Mouse (Mus musculus) hindbrain, embryonic 12.5 days (tissue): ENCODE measurements around the gene 1500009C09Rik. TPM values are rescaled to one million over a fixed set of nuclear protein-coding genes. Genes with fewer than 3 reads are reported as not detected.
"Not testable (repeated sequence)": the region's sequence is repeated elsewhere in the genome, so short reads cannot be mapped to it uniquely, and the experiment has no call there.

Source experiments
- ATAC-seq: fragments of 200-750 bp; cut with Nextera tagmentation; 2 replicates; pipeline ENCODE4 v1.8.0; 2017; ENCODE audit warnings: moderate TSS enrichment; ENCODE audit not compliant: low FRiP score
- H3K27ac ChIP-seq: fragments of 300-500 bp; sonication (generic); 2 replicates; pipeline ENCODE4 v1.5.1; 2016; ENCODE audit warnings: mild to moderate bottlenecking
- H3K27me3 ChIP-seq: fragments of 300-500 bp; sonication (generic); 2 replicates; pipeline ENCODE4 v1.6.1; 2016; ENCODE audit warnings: mild to moderate bottlenecking
- H3K36me3 ChIP-seq: fragments of 300-500 bp; sonication (generic); 2 replicates; pipeline ENCODE4 v1.6.1; 2016; ENCODE audit warnings: mild to moderate bottlenecking
- H3K4me1 ChIP-seq: fragments of 300-500 bp; sonication (generic); 2 replicates; pipeline ENCODE4 v1.6.1; 2016
- H3K4me2 ChIP-seq: fragments of 300-500 bp; sonication (generic); replicated peaks from 2 replicates; pipeline ENCODE4 v1.6.1; 2016; ENCODE audit warnings: mild to moderate bottlenecking
- H3K4me3 ChIP-seq: fragments of 300-500 bp; sonication (generic); 2 replicates; pipeline ENCODE4 v1.5.1; 2016; ENCODE audit warnings: mild to moderate bottlenecking
- H3K9ac ChIP-seq: fragments of 300-500 bp; sonication (generic); 2 replicates; pipeline ENCODE4 v1.6.1; 2016; ENCODE audit warnings: mild to moderate bottlenecking, moderate library complexity
- H3K9me3 ChIP-seq: fragments of 300-500 bp; sonication (generic); replicated peaks from 2 replicates; pipeline ENCODE4 v1.6.1; 2016; ENCODE audit warnings: mild to moderate bottlenecking
- WGBS: fragments of 180-500 bp; shearing (Covaris S2); methylation state at CpG from one replicate; pipeline ENCODE4 v1.1.7; 2016; 5-methylcytosine and 5-hydroxymethylcytosine counted together
- polyA plus RNA-seq: library from polyadenylated mRNA; unstranded; fragments of >200 nt; fragmentation: Nextera tagmentation; extraction: Ambion mirVana; gene quantifications from 2 replicates; pipeline ENCODE4 v1.2.1, GENCODE M21; 2016

The 1500009C09Rik gene
- polyA plus RNA-seq, 1 experiment from 2014 or later = 1.6 TPM

GRCm38 (mm10) chr15:82243742-82244114 is 8.5 kb upstream of the 1500009C09Rik start:
- H3K9me3 ChIP-seq = no peaks in the 10 kb centered on the region
- no peak for ATAC-seq
- H3K9ac ChIP-seq = peak overlapping the region; percentile 55
- H3K4me3 ChIP-seq = peak overlapping the region; percentile 56
- H3K36me3 ChIP-seq = no peaks in the 10 kb centered on the region
- peaks cover 6% of the 10 kb centered on the region for H3K4me1 ChIP-seq
- no peaks in the 10 kb centered on the region for H3K27me3 ChIP-seq
- H3K27ac ChIP-seq = peak overlapping the region; percentile 66; the same call in 1 of the 2 replicates
- peak overlapping the region; percentile 69 for H3K4me2 ChIP-seq
- WGBS = 7% methylated on average over 12 of the region's 12 CpGs

- no peaks in the 10 kb centered on the region for H3K9me3 ChIP-seq
- no peaks in the 10 kb centered on the region for H3K27me3 ChIP-seq
- WGBS = under 1% methylated on average over 65 of the region's 65 CpGs
- no peaks in the 10 kb centered on the region for H3K36me3 ChIP-seq
- ATAC-seq = peak; percentile 96
- H3K9ac ChIP-seq = peak within 1 kb of the TSS; percentile 55
- peaks cover 6% of the 10 kb centered on the region for H3K4me1 ChIP-seq
- H3K27ac ChIP-seq = peak within 1 kb of the TSS; percentile 66
- H3K4me3 ChIP-seq = peak within 1 kb of the TSS; percentile 56
- H3K4me2 ChIP-seq = peak within 1 kb of the TSS; percentile 69
Measured at GRCm38 (mm10) chr15:82244115-82244804, 7.9 kb upstream of the 1500009C09Rik start, which contains the start of gene Cenpm. TSS of gene Cenpm (minus strand) at chr15:82244748.

- H3K27me3 ChIP-seq, H3K4me1 ChIP-seq, ATAC-seq, H3K36me3 ChIP-seq, H3K9me3 ChIP-seq: not testable (repeated sequence)
- peak overlapping the region; percentile 55; the same call in 1 of the 2 replicates for H3K9ac ChIP-seq
- H3K27ac ChIP-seq = peak overlapping the region; percentile 66
- WGBS = 22% methylated on average over 9 of the region's 9 CpGs
- H3K4me2 ChIP-seq = peak overlapping the region; percentile 69
- H3K4me3 ChIP-seq = peak overlapping the region; percentile 56
Measured at GRCm38 (mm10) chr15:82244805-82245161, 7.4 kb upstream of the 1500009C09Rik start.

- Histone ChIP-seq H3K9me3 (no peaks in the 10 kb centered on the region), H3K9ac (no peak overlapping the region), H3K27ac (no peak overlapping the region), H3K4me3 (no peak overlapping the region), H3K4me1 (peaks cover 6% of the 10 kb centered on the region), H3K27me3 (no peaks in the 10 kb centered on the region), H3K36me3 (no peaks in the 10 kb centered on the region), H3K4me2 (no peak overlapping the region)
- ATAC-seq = no peak
- 84% methylated on average over 3 of the region's 3 CpGs for WGBS
Measured at GRCm38 (mm10) chr15:82247131-82247776, 4.9 kb upstream of the 1500009C09Rik start.

GRCm38 (mm10) chr15:82251579-82251978 is 618 bp upstream of the 1500009C09Rik start:
- Histone ChIP-seq H3K27me3 (no peaks in the 10 kb centered on the region), H3K4me1 (peaks cover 17% of the 10 kb centered on the region), H3K4me2 (no peak overlapping the region), H3K36me3 (no peaks in the 10 kb centered on the region), H3K9me3 (no peaks in the 10 kb centered on the region), H3K4me3 (no peak overlapping the region), H3K27ac (no peak overlapping the region), H3K9ac (no peak overlapping the region)
- ATAC-seq = no peak
- WGBS = over 99% methylated on average over 3 of the region's 3 CpGs

- Histone ChIP-seq H3K9ac (no peak overlapping the region), H3K27ac (peak overlapping the region; percentile 64; the same call in 1 of the 2 replicates)
- no peak for ATAC-seq
Measured at GRCm38 (mm10) chr15:82255248-82255647, 3.1 kb downstream of the 1500009C09Rik start.

GRCm38 (mm10) chr15:82255944-82256383 is 3.8 kb downstream of the 1500009C09Rik start:
- 9% methylated on average over 10 of the region's 10 CpGs for WGBS
- Histone ChIP-seq H3K4me2 (peak overlapping the region; percentile 48), H3K4me3 (peak overlapping the region; percentile 33), H3K9me3 (no peaks in the 10 kb centered on the region), H3K9ac (peak overlapping the region; percentile 37; the same call in 1 of the 2 replicates), H3K27ac (peak overlapping the region; percentile 64), H3K4me1 (peaks cover 24% of the 10 kb centered on the region), H3K27me3 (0 out of 2 replicates have a peak, but pooled peaks cover 5% of the 10 kb centered on the region), H3K36me3 (no peaks in the 10 kb centered on the region)
- ATAC-seq = peak; percentile 89

More at GRCm38 (mm10) chr15:82255248-82255647, 3.1 kb downstream of the 1500009C09Rik start:
- Histone ChIP-seq H3K4me3 (peak overlapping the region; percentile 33; the same call in 1 of the 2 replicates), H3K4me1 (peaks cover 24% of the 10 kb centered on the region), H3K27me3 (0 out of 2 replicates have a peak, but pooled peaks cover under 1% of the 10 kb centered on the region), H3K4me2 (peak overlapping the region; percentile 48), H3K36me3 (no peaks in the 10 kb centered on the region), H3K9me3 (no peaks in the 10 kb centered on the region)
- WGBS = 41% methylated on average over 4 of the region's 4 CpGs

- no peaks in the 10 kb centered on the region for H3K9me3 ChIP-seq
- H3K27me3 ChIP-seq = 0 out of 2 replicates have a peak, but pooled peaks cover 5% of the 10 kb centered on the region
- H3K4me1 ChIP-seq = peaks cover 24% of the 10 kb centered on the region
- H3K36me3 ChIP-seq = no peaks in the 10 kb centered on the region
- H3K9ac ChIP-seq = no peak overlapping the region
- no peak overlapping the region for H3K4me3 ChIP-seq
- no peak for ATAC-seq
- WGBS = 12% methylated on average over 16 of the region's 16 CpGs
- H3K4me2 ChIP-seq = no peak overlapping the region
- H3K27ac ChIP-seq = no peak overlapping the region
Measured at GRCm38 (mm10) chr15:82259510-82259909, 7.3 kb downstream of the 1500009C09Rik start.

- Histone ChIP-seq H3K4me1 (peaks cover 36% of the 10 kb centered on the region), H3K27ac (no peak overlapping the region), H3K4me2 (no peak overlapping the region), H3K36me3 (no peaks in the 10 kb centered on the region), H3K9me3 (no peaks in the 10 kb centered on the region), H3K4me3 (no peak overlapping the region), H3K27me3 (peaks cover 6% of the 10 kb centered on the region; the same call in 1 of the 2 replicates), H3K9ac (no peak overlapping the region)
- 13% methylated on average over 6 of the region's 6 CpGs for whole genome bisulfite sequencing
- no peak for ATAC-seq
Measured at GRCm38 (mm10) chr15:82266356-82266755, 14.2 kb downstream of the 1500009C09Rik start.

GRCm38 (mm10) chr15:82268185-82268584 is 16.0 kb downstream of the 1500009C09Rik start:
- H3K9me3 ChIP-seq = no peaks in the 10 kb centered on the region
- peak; percentile 41 for ATAC-seq
- peaks cover 17% of the 10 kb centered on the region for H3K27me3 ChIP-seq
- 7% methylated on average over 3 of the region's 3 CpGs for WGBS
- H3K27ac ChIP-seq = peak overlapping the region; percentile 83
- no peak overlapping the region for H3K4me3 ChIP-seq
- no peak overlapping the region for H3K4me2 ChIP-seq
- H3K36me3 ChIP-seq = no peaks in the 10 kb centered on the region
- no peak overlapping the region for H3K9ac ChIP-seq
- peaks cover 43% of the 10 kb centered on the region for H3K4me1 ChIP-seq

- Histone ChIP-seq H3K27ac (peak overlapping the region; percentile 83), H3K4me1 (peaks cover 43% of the 10 kb centered on the region), H3K4me2 (no peak overlapping the region), H3K36me3 (no peaks in the 10 kb centered on the region), H3K9ac (no peak overlapping the region), H3K27me3 (peaks cover 23% of the 10 kb centered on the region), H3K9me3 (no peaks in the 10 kb centered on the region), H3K4me3 (no peak overlapping the region)
- no peak for ATAC-seq
- 86% methylated on average over 9 of the region's 9 CpGs for WGBS
Measured at GRCm38 (mm10) chr15:82268783-82269182, 16.6 kb downstream of the 1500009C09Rik start.

- no peaks in the 10 kb centered on the region for H3K9me3 ChIP-seq
- no peak for ATAC-seq
- H3K27ac ChIP-seq = peak overlapping the region; percentile 7; the same call in 1 of the 2 replicates
- H3K27me3 ChIP-seq = peaks cover 18% of the 10 kb centered on the region
- H3K4me3 ChIP-seq = no peak overlapping the region
- no peaks in the 10 kb centered on the region for H3K36me3 ChIP-seq
- WGBS = 0% methylated on average over 5 of the region's 5 CpGs
- peaks cover 54% of the 10 kb centered on the region for H3K4me1 ChIP-seq
- no peak overlapping the region for H3K4me2 ChIP-seq
- no peak overlapping the region for H3K9ac ChIP-seq
Measured at GRCm38 (mm10) chr15:82271201-82271600, 19.0 kb downstream of the 1500009C09Rik start.
